Mouse (Mus musculus): Measurements from ENCODE around the gene Actrt2. TPM values are rescaled to one million over a fixed set of nuclear protein-coding genes. Genes with fewer than 3 reads are reported as not detected.

The Actrt2 gene
- polyA plus RNA-seq, 1 experiment = not detected

- Histone ChIP-seq H3K4me1 (ENCODE audit: control insufficient read depth, insufficient read depth, low read length) (no peaks in the 10 kb centered on the region), H3K27ac (ENCODE audit: insufficient read depth, low read length) (peak overlapping the region; percentile 74), H3K4me3 (ENCODE audit: insufficient read depth, low read length) (peak overlapping the region; percentile 36)
- no peak for TF ChIP-seq POLR2A (IDR thresholded peaks at IDR 0.05; ENCODE audit: extremely low read depth, insufficient read depth, low read length)
- TF ChIP-seq CTCF (IDR thresholded peaks at IDR 0.05; ENCODE audit: extremely low read depth, insufficient read depth, low read length) = no peak
Observed at GRCm38 (mm10) chr4:154634470-154635240, 33.0 kb downstream of the Actrt2 start.

DNA sequence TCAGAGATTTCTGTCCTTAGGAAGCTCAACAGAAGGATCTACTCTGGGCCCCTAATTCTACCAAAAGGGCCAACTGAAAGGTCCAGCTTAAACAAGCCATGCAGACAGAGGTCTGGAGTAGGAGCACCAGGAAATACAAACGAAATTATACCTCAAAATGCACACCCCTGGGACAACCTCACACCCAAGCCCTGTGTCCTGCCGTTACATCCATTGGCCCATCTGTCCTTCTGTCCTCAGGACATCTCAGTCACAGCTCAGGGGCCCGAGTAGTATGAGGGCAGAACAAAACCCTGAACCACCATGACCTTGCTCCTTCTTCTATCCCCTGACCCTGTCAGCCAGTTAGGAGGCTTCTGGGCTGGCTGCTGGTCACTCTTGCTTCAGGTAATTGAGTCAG, 33.7 kb downstream of the Actrt2 start:
- TF ChIP-seq POLR2A (IDR thresholded peaks at IDR 0.05; ENCODE audit: extremely low read depth, insufficient read depth, low read length) = no peak
- TF ChIP-seq CTCF (IDR thresholded peaks at IDR 0.05; ENCODE audit: extremely low read depth, insufficient read depth, low read length) = no peak
- H3K4me3 ChIP-seq (ENCODE audit: insufficient read depth, low read length) = peak overlapping the region; percentile 36
- no peaks in the 10 kb centered on the region for H3K4me1 ChIP-seq (ENCODE audit: control insufficient read depth, insufficient read depth, low read length)
- peak overlapping the region; percentile 74 for H3K27ac ChIP-seq (ENCODE audit: insufficient read depth, low read length)

GRCm38 (mm10) chr4:154632800-154633764, 34.6 kb downstream of the Actrt2 start:
- TF ChIP-seq CTCF (IDR thresholded peaks at IDR 0.05; ENCODE audit: extremely low read depth, insufficient read depth, low read length) = no peak
- no peak for TF ChIP-seq POLR2A (IDR thresholded peaks at IDR 0.05; ENCODE audit: extremely low read depth, insufficient read depth, low read length)
- H3K4me1 ChIP-seq (ENCODE audit: control insufficient read depth, insufficient read depth, low read length) = no peaks in the 10 kb centered on the region
- H3K4me3 ChIP-seq (ENCODE audit: insufficient read depth, low read length) = peak overlapping the region; percentile 34
- peak overlapping the region; percentile 72 for H3K27ac ChIP-seq (ENCODE audit: insufficient read depth, low read length)

GRCm38 (mm10) chr4:154630763-154631162, 36.9 kb downstream of the Actrt2 start:
- no peak overlapping the region for H3K4me3 ChIP-seq (ENCODE audit: insufficient read depth, low read length)
- no peak overlapping the region for H3K27ac ChIP-seq (ENCODE audit: insufficient read depth, low read length)
- H3K4me1 ChIP-seq (ENCODE audit: control insufficient read depth, insufficient read depth, low read length) = no peaks in the 10 kb centered on the region
- TF ChIP-seq CTCF (IDR thresholded peaks at IDR 0.05; ENCODE audit: extremely low read depth, insufficient read depth, low read length) = no peak
- no peak for TF ChIP-seq POLR2A (IDR thresholded peaks at IDR 0.05; ENCODE audit: extremely low read depth, insufficient read depth, low read length)

DNA sequence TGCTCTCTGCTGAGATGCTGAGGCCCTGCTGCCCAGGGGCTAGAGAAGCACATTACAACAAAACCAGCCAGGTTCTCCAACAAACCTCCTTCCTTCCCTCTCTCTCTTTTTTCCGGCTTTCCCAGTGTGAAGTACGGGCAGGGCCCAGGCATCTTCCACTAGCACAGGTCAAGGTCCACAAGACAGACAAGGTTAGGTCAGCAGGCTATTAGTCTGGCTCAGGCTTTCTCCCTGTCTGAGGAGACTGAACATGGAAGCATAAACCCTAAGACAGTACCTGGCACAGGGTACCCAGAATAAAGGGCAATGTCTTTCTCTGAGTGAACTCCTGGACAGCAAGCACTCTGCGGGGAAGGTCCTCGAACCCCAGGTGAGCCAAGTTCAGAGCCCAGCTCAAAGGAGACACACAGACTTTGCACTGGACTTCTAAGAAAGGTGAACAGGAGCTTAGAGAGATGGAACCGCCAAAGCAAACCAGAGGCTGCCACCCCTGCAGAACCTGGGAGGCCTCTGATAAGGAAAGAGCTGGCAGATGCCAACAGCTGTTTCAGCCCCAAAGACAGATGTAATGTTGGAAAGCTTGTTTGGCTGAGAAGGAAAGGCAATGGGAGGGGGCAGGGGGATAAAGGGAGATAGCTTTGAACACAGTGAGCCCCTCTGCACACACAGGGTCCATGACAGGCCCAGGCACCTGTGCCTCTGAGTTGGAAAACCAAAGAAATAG, 40.1 kb downstream of the Actrt2 start:
- H3K4me1 ChIP-seq (ENCODE audit: control insufficient read depth, insufficient read depth, low read length) = no peaks in the 10 kb centered on the region
- no peak overlapping the region for H3K4me3 ChIP-seq (ENCODE audit: insufficient read depth, low read length)
- H3K27ac ChIP-seq (ENCODE audit: insufficient read depth, low read length) = no peak overlapping the region
- TF ChIP-seq CTCF (IDR thresholded peaks at IDR 0.05; ENCODE audit: extremely low read depth, insufficient read depth, low read length) (no peak), POLR2A (IDR thresholded peaks at IDR 0.05; ENCODE audit: extremely low read depth, insufficient read depth, low read length) (no peak)

- H3K4me3 ChIP-seq (ENCODE audit: insufficient read depth, low read length) = no peak overlapping the region
- H3K27ac ChIP-seq (ENCODE audit: insufficient read depth, low read length) = no peak overlapping the region
- no peaks in the 10 kb centered on the region for H3K4me1 ChIP-seq (ENCODE audit: control insufficient read depth, insufficient read depth, low read length)
- TF ChIP-seq POLR2A (IDR thresholded peaks at IDR 0.05; ENCODE audit: extremely low read depth, insufficient read depth, low read length) (no peak), CTCF (IDR thresholded peaks at IDR 0.05; ENCODE audit: extremely low read depth, insufficient read depth, low read length) (no peak)
Observed at GRCm38 (mm10) chr4:154626282-154626681, 41.4 kb downstream of the Actrt2 start.

- H3K4me1 ChIP-seq (ENCODE audit: control insufficient read depth, insufficient read depth, low read length) = no peaks in the 10 kb centered on the region
- H3K27ac ChIP-seq (ENCODE audit: insufficient read depth, low read length) = no peak overlapping the region
- no peak for TF ChIP-seq POLR2A (IDR thresholded peaks at IDR 0.05; ENCODE audit: extremely low read depth, insufficient read depth, low read length)
- no peak for TF ChIP-seq CTCF (IDR thresholded peaks at IDR 0.05; ENCODE audit: extremely low read depth, insufficient read depth, low read length)
- no peak overlapping the region for H3K4me3 ChIP-seq (ENCODE audit: insufficient read depth, low read length)
Observed at GRCm38 (mm10) chr4:154625710-154626109, 42.0 kb downstream of the Actrt2 start.

DNA sequence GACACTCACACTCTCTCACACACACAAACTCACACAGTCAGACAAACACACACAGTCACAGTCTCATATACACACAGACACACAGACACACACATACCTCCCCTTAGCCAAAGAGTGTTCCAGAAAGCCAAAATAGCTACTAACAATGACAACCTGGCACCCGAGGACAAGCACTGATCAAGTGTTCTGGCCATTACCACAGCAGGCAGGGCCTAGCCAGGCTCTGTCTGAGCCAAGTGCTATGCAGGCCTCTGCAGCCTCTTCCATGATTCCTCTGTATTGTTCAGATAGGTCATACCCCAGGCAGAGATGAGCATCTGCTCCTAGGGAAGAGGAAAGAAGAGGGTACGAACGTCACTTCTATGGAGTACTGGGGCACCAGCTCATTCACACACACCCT, 44.4 kb downstream of the Actrt2 start:
- Histone ChIP-seq H3K4me3 (ENCODE audit: insufficient read depth, low read length) (no peak overlapping the region), H3K4me1 (ENCODE audit: control insufficient read depth, insufficient read depth, low read length) (no peaks in the 10 kb centered on the region), H3K27ac (ENCODE audit: insufficient read depth, low read length) (no peak overlapping the region)
- no peak for TF ChIP-seq POLR2A (IDR thresholded peaks at IDR 0.05; ENCODE audit: extremely low read depth, insufficient read depth, low read length)
- no peak for TF ChIP-seq CTCF (IDR thresholded peaks at IDR 0.05; ENCODE audit: extremely low read depth, insufficient read depth, low read length)

- TF ChIP-seq POLR2A (IDR thresholded peaks at IDR 0.05; ENCODE audit: extremely low read depth, insufficient read depth, low read length) (no peak), CTCF (IDR thresholded peaks at IDR 0.05; ENCODE audit: extremely low read depth, insufficient read depth, low read length) (no peak)
- Histone ChIP-seq H3K27ac (ENCODE audit: insufficient read depth, low read length) (no peak overlapping the region), H3K4me1 (ENCODE audit: control insufficient read depth, insufficient read depth, low read length) (no peaks in the 10 kb centered on the region), H3K4me3 (ENCODE audit: insufficient read depth, low read length) (no peak overlapping the region)
Observed at GRCm38 (mm10) chr4:154622521-154622920, 45.1 kb downstream of the Actrt2 start.

Other genes with a start within 250 kb of the Actrt2 start
- gene Prdm16, start 31.0 kb downstream of the Actrt2 start, polyA plus RNA-seq (2012; rRNA removed) = 5.4 and 5.8 TPM in 2 replicates
- gene Ttc34, start 169.6 kb upstream of the Actrt2 start, polyA plus RNA-seq (2012; rRNA removed) = 2.3 and 2.5 TPM in 2 replicates
- gene Mmel1, start 201.7 kb upstream of the Actrt2 start, polyA plus RNA-seq (2012; rRNA removed) = 1.1 and 1.2 TPM in 2 replicates
- gene Fam213b, start 231.3 kb upstream of the Actrt2 start, polyA plus RNA-seq (2012; rRNA removed) = 152 and 155 TPM in 2 replicates